Mouse (Mus musculus): ENCODE data around the gene Baz1a. TPM values are rescaled to one million over a fixed set of nuclear protein-coding genes. Genes with fewer than 3 reads are reported as not detected.
A peak's percentile ranks its signal among the peaks of the same experiment; 100 is the strongest.

Gene Baz1a
- polyA plus RNA-seq, 2 experiments: 17.7 to 26.4 TPM

- H3K4me3 ChIP-seq (ENCODE audit: insufficient read depth in 1 of 2, low read depth in 2 of 2, low read length in 2 of 2): no peak overlapping the region
- DNase-seq (ENCODE audit: low read depth in 3 of 3, low spot score in 3 of 3) (no peak), ATAC-seq (ENCODE audit: insufficient read depth) (no peak)
- H3K9ac ChIP-seq (replicated peaks): no peak overlapping the region
- peak overlapping the region; percentile 8; the same call in 1 of the 2 replicates for H3K4me2 ChIP-seq (ENCODE audit: low read depth)
- H3K27me3 ChIP-seq (ENCODE audit: control insufficient read depth, insufficient read depth, low read length): no peaks in the 10 kb centered on the region
- H3K36me3 ChIP-seq (replicated peaks; ENCODE audit: control insufficient read depth, insufficient read depth, low read depth): peaks cover 5% of the 10 kb centered on the region; the same call in 1 of the 2 replicates
- H3K27ac ChIP-seq: no peak overlapping the region
- H3K9me3 ChIP-seq (ENCODE audit: control insufficient read depth, low read length): no peaks in the 10 kb centered on the region
- H3K4me1 ChIP-seq (replicated peaks; ENCODE audit: control insufficient read depth in 2 of 2, insufficient read depth in 2 of 2, low read length in 1 of 2): peaks cover 25 to 28% of the 10 kb centered on the region in 2 experiments
- 83% methylated on average over 6 of the region's 6 CpGs for WGBS (ENCODE audit: insufficient replicate concordance)
- TF ChIP-seq EP300 (IDR thresholded peaks at IDR 0.05; ENCODE audit: low read depth) (no peak), CTCF (IDR thresholded peaks at IDR 0.05; ENCODE audit: low read depth) (peak; percentile 53)
Observed at GRCm38 (mm10) chr12:54981962-54982361, 32.2 kb downstream of the Baz1a start.

GRCm38 (mm10) chr12:54980939-54981338, 33.2 kb downstream of the Baz1a start:
- no peaks in the 10 kb centered on the region for H3K9me3 ChIP-seq (ENCODE audit: control insufficient read depth, low read length)
- DNase-seq (ENCODE audit: low read depth in 3 of 3, low spot score in 3 of 3) (no peak), ATAC-seq (ENCODE audit: insufficient read depth) (no peak)
- peaks cover 25 to 28% of the 10 kb centered on the region in 2 experiments for H3K4me1 ChIP-seq (replicated peaks; ENCODE audit: control insufficient read depth in 2 of 2, insufficient read depth in 2 of 2, low read length in 1 of 2)
- H3K36me3 ChIP-seq (replicated peaks; ENCODE audit: control insufficient read depth, insufficient read depth, low read depth): peaks cover 5% of the 10 kb centered on the region; the same call in 1 of the 2 replicates
- 77% methylated on average over 5 of the region's 5 CpGs for WGBS (ENCODE audit: insufficient replicate concordance)
- no peak for TF ChIP-seq EP300 (IDR thresholded peaks at IDR 0.05; ENCODE audit: low read depth)
- no peak for TF ChIP-seq CTCF (IDR thresholded peaks at IDR 0.05; ENCODE audit: low read depth)
- H3K9ac ChIP-seq (replicated peaks): no peak overlapping the region
- no peak overlapping the region for H3K4me3 ChIP-seq (ENCODE audit: insufficient read depth in 1 of 2, low read depth in 2 of 2, low read length in 2 of 2)
- no peaks in the 10 kb centered on the region for H3K27me3 ChIP-seq (ENCODE audit: control insufficient read depth, insufficient read depth, low read length)
- H3K27ac ChIP-seq: no peak overlapping the region
- H3K4me2 ChIP-seq (ENCODE audit: low read depth): peak overlapping the region; percentile 40

GRCm38 (mm10) chr12:54980532-54980931, 33.6 kb downstream of the Baz1a start:
- Histone ChIP-seq H3K27me3 (ENCODE audit: control insufficient read depth, insufficient read depth, low read length) (no peaks in the 10 kb centered on the region), H3K27ac (no peak overlapping the region), H3K9me3 (ENCODE audit: control insufficient read depth, low read length) (no peaks in the 10 kb centered on the region), H3K36me3 (replicated peaks; ENCODE audit: control insufficient read depth, insufficient read depth, low read depth) (peaks cover 5% of the 10 kb centered on the region; the same call in 1 of the 2 replicates), H3K4me1 (replicated peaks; ENCODE audit: control insufficient read depth in 2 of 2, insufficient read depth in 2 of 2, low read length in 1 of 2) (peaks cover 25 to 28% of the 10 kb centered on the region in 2 experiments), H3K4me2 (ENCODE audit: low read depth) (peak overlapping the region; percentile 40), H3K9ac (replicated peaks) (no peak overlapping the region), H3K4me3 (ENCODE audit: insufficient read depth in 1 of 2, low read depth in 2 of 2, low read length in 2 of 2) (no peak overlapping the region)
- TF ChIP-seq EP300 (IDR thresholded peaks at IDR 0.05; ENCODE audit: low read depth) (peak; percentile 70), CTCF (IDR thresholded peaks at IDR 0.05; ENCODE audit: low read depth) (no peak)
- 24% methylated on average over 6 of the region's 6 CpGs for WGBS (ENCODE audit: insufficient replicate concordance)
- peak; percentile 65; the same call in 1 of the 2 replicates for ATAC-seq (ENCODE audit: insufficient read depth)
- DNase-seq (ENCODE audit: low read depth in 3 of 3, low spot score in 3 of 3): peak; percentile 57 to 65 (median 59)

- H3K9me3 ChIP-seq (ENCODE audit: control insufficient read depth, low read length): no peaks in the 10 kb centered on the region
- ATAC-seq (ENCODE audit: insufficient read depth) (no peak), DNase-seq (ENCODE audit: low read depth in 3 of 3, low spot score in 3 of 3) (no peak)
- 46% methylated on average over 3 of the region's 3 CpGs for WGBS (ENCODE audit: insufficient replicate concordance)
- peaks cover 43% of the 10 kb centered on the region for H3K36me3 ChIP-seq (replicated peaks; ENCODE audit: control insufficient read depth, insufficient read depth, low read depth)
- H3K4me1 ChIP-seq (replicated peaks; ENCODE audit: control insufficient read depth in 2 of 2, insufficient read depth in 2 of 2, low read length in 1 of 2): no peaks in the 10 kb centered on the region
- H3K9ac ChIP-seq (replicated peaks): no peak overlapping the region
- H3K27me3 ChIP-seq (ENCODE audit: control insufficient read depth, insufficient read depth, low read length): no peaks in the 10 kb centered on the region
- no peak overlapping the region for H3K27ac ChIP-seq
- H3K4me2 ChIP-seq (ENCODE audit: low read depth): no peak overlapping the region
- TF ChIP-seq EP300 (IDR thresholded peaks at IDR 0.05; ENCODE audit: low read depth): no peak
- no peak for TF ChIP-seq CTCF (IDR thresholded peaks at IDR 0.05; ENCODE audit: low read depth)
- no peak overlapping the region for H3K4me3 ChIP-seq (ENCODE audit: insufficient read depth in 1 of 2, low read depth in 2 of 2, low read length in 2 of 2)
Observed at GRCm38 (mm10) chr12:54969033-54969432, 45.1 kb downstream of the Baz1a start.

- peaks cover 16% of the 10 kb centered on the region for H3K36me3 ChIP-seq (replicated peaks; ENCODE audit: control insufficient read depth, insufficient read depth, low read depth)
- H3K9ac ChIP-seq (replicated peaks): no peak overlapping the region
- no peak overlapping the region for H3K27ac ChIP-seq
- TF ChIP-seq CTCF (IDR thresholded peaks at IDR 0.05; ENCODE audit: low read depth) (no peak), EP300 (IDR thresholded peaks at IDR 0.05; ENCODE audit: low read depth) (no peak)
- ATAC-seq (ENCODE audit: insufficient read depth) (no peak), DNase-seq (ENCODE audit: low read depth in 3 of 3, low spot score in 3 of 3) (no peak)
- no peaks in the 10 kb centered on the region for H3K4me1 ChIP-seq (replicated peaks; ENCODE audit: control insufficient read depth in 2 of 2, insufficient read depth in 2 of 2, low read length in 1 of 2)
- H3K4me3 ChIP-seq (ENCODE audit: insufficient read depth in 1 of 2, low read depth in 2 of 2, low read length in 2 of 2): no peak overlapping the region
- 85% methylated on average over 4 of the region's 4 CpGs for WGBS (ENCODE audit: insufficient replicate concordance)
- H3K4me2 ChIP-seq (ENCODE audit: low read depth): no peak overlapping the region
- H3K9me3 ChIP-seq (ENCODE audit: control insufficient read depth, low read length): no peaks in the 10 kb centered on the region
- H3K27me3 ChIP-seq (ENCODE audit: control insufficient read depth, insufficient read depth, low read length): no peaks in the 10 kb centered on the region
Observed at GRCm38 (mm10) chr12:54965532-54966160, 48.5 kb downstream of the Baz1a start.
